Mouse (Mus musculus) lung, embryonic 16.5 days (tissue): ENCODE results near the gene Ccdc155. TPM values are rescaled to one million over a fixed set of nuclear protein-coding genes. Genes with fewer than 3 reads are reported as not detected.

ENCODE experiments used
- ATAC-seq: fragments of 200-750 bp; cut with Nextera tagmentation; 2 replicates; pipeline ENCODE4 v1.8.0; 2017; ENCODE audit warnings: low read depth, mild to moderate bottlenecking, moderate library complexity
- H3K27ac ChIP-seq: fragments of 300-500 bp; sonication (generic); 2 replicates; pipeline ENCODE4 v1.5.1; 2014; ENCODE audit warnings: mild to moderate bottlenecking, control low read depth, low read length
- H3K27me3 ChIP-seq: fragments of 300-500 bp; sonication (generic); 2 replicates; pipeline ENCODE4 v1.6.1; 2014; ENCODE audit warnings: low read depth, low read length, mixed read lengths; ENCODE audit not compliant: control insufficient read depth, insufficient read depth
- H3K36me3 ChIP-seq: fragments of 300-500 bp; sonication (generic); 2 replicates; pipeline ENCODE4 v1.6.1; 2014; ENCODE audit warnings: low read length; ENCODE audit not compliant: control insufficient read depth, insufficient read depth
- H3K4me1 ChIP-seq: fragments of 300-500 bp; sonication (generic); replicated peaks from 2 replicates; pipeline ENCODE4 v1.6.1; 2014; ENCODE audit warnings: low read length, mixed read lengths; ENCODE audit not compliant: control insufficient read depth, insufficient read depth
- H3K4me2 ChIP-seq: fragments of 300-500 bp; sonication (generic); 2 replicates; pipeline ENCODE4 v1.6.1; 2014; ENCODE audit warnings: low read depth, low read length, control low read depth
- H3K4me3 ChIP-seq: fragments of 300-500 bp; sonication (generic); 2 replicates; pipeline ENCODE4 v1.5.1; 2014; ENCODE audit warnings: mild to moderate bottlenecking, low read length, control low read depth
- H3K9ac ChIP-seq: fragments of 300-500 bp; sonication (generic); 2 replicates; pipeline ENCODE4 v1.6.1; 2014; ENCODE audit warnings: low read length, control low read depth
- H3K9me3 ChIP-seq: fragments of 300-500 bp; sonication (generic); 2 replicates; pipeline ENCODE4 v1.6.1; 2016; ENCODE audit warnings: low read length; ENCODE audit not compliant: control insufficient read depth
- WGBS: fragments of 180-500 bp; shearing (Covaris S2); extraction: QIAGEN DNeasy Blood & Tissue Kit; methylation state at CpG from one replicate; pipeline ENCODE4 v1.1.7; 2014; 5-methylcytosine and 5-hydroxymethylcytosine counted together
- microRNA-seq: library from miRNA; unstranded; fragments of <30 nt; microRNA quantifications from one replicate; pipeline ENCODE4, GENCODE M21; 2016
- polyA plus RNA-seq: library from polyadenylated mRNA; unstranded; fragments of >200 nt; fragmentation: Nextera tagmentation; extraction: Ambion mirVana; gene quantifications from 2 replicates; pipeline ENCODE4 v1.2.1, GENCODE M21; 2015

The Ccdc155 gene
- polyA plus RNA-seq, 1 experiment from 2014 or later = 1.3 TPM

DNA sequence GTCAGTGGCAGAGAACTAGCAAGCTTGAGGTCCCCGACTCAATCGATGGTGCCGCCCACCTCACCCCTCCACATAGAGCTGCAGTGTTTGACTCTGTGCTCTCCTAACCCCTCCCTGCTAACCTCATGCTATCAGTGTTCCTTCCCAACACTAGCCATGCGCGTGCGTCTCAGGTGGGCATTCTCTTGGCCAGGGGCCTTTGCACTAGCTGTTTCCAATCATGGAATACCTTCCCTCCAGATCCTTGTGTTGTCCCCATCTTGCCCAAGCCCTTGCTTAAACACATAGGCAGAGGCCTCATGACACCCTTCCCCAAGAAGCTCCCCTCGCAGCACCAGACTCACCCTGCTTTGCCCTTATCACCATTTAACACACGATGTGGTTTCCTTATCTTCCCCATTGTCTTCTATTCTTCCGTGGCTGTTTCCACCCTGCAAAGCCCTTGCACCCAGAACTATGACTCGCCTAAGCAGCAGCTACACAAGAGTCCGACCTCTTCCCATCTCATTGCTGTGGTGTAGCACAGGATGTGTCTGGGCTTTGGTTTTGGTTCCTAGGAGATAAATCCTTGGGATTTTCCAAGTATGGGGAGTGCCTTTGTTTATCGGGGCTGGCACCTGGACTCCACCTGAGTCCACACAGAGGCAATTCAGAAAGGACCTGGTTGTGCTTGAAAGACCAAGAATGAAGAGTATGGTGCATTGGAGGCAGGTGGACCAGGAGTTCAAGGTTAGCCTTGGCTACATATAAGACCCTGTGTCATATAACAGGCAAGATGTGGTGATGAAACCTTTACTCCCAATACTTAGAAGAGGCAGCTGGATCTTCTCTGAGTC is 67.3 kb downstream of the Ccdc155 start:
- Histone ChIP-seq H3K27ac (no peak overlapping the region), H3K36me3 (peaks cover 2% of the 10 kb centered on the region; the same call in 1 of the 2 replicates), H3K4me3 (no peak overlapping the region), H3K9ac (no peak overlapping the region), H3K27me3 (no peaks in the 10 kb centered on the region), H3K9me3 (no peaks in the 10 kb centered on the region), H3K4me2 (no peak overlapping the region), H3K4me1 (no peaks in the 10 kb centered on the region; the same call in 1 of the 2 replicates)
- no peak for ATAC-seq
- 67% methylated on average over 12 of the region's 12 CpGs for WGBS

DNA sequence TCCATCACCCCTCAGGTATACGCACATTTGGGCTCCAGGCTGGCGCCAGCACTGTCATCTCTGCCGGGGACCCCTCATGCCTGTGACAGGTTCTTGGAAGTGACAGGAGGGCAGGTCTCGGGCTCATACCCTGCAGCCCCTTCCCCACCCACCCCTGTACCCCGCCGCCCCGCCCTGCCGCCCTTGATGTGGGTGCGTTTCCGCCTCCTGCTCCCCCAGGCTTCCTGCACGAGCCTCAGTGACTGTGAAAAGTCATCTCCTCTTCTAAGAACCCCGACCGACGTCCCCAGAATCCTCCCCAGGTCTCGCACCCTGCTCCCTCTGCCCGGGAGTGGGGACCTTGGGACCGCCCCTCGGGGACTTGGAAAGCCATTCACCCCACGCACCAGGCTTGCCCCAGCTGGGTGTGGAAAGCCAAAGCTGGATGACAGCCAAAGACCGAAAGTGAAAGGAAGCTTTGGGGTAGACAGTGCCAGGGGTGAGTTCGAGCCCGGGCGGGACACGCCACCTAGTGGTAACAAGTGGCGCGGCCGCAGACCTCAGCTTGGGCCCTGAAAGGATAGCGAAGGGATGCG is 68.6 kb downstream of the Ccdc155 start, which contains the start of the genes Gm45713 and Flt3l:
TSS of gene Gm45713 (minus strand) at position 239 of the 575 bp plus-strand sequence.
TSS of gene Flt3l (minus strand) at position 440 of the 575 bp plus-strand sequence.
- Histone ChIP-seq H3K36me3 (no peaks in the 10 kb centered on the region), H3K4me3 (peak within 1 kb of the TSS; percentile 72), H3K9ac (peak within 1 kb of the TSS; percentile 83), H3K27ac (no peak within 1 kb of the TSS), H3K4me2 (peak within 1 kb of the TSS; percentile 88), H3K9me3 (no peaks in the 10 kb centered on the region), H3K4me1 (no peaks in the 10 kb centered on the region; the same call in 1 of the 2 replicates), H3K27me3 (no peaks in the 10 kb centered on the region)
- 2% methylated on average over 29 of the region's 29 CpGs for WGBS
- ATAC-seq = peak; percentile 88

DNA sequence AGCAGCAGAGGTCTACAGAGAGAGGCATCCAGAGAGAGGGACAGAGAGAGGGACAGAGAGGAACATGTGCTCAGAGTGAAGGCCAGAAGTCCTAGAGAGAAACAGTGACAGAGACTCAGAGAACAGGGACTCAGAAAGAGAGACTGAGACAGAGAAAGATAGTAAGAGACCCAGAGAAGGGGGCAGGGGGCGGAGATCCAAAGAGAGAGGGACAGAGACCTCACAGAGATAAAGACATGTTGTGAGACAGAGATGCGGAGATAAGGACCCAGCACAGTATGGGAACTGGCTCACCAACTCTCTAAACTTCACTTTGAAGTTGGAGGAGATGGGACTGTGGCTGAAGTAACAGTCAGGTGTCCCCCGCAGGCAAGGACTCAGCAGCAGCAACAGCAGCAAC is 69.3 kb downstream of the Ccdc155 start:
- peak overlapping the region; percentile 72 for H3K4me3 ChIP-seq
- no peaks in the 10 kb centered on the region; the same call in 1 of the 2 replicates for H3K4me1 ChIP-seq
- no peaks in the 10 kb centered on the region for H3K9me3 ChIP-seq
- WGBS = 70% methylated on average over 3 of the region's 3 CpGs
- peak overlapping the region; percentile 88 for H3K4me2 ChIP-seq
- no peak for ATAC-seq
- H3K9ac ChIP-seq = peak overlapping the region; percentile 83; the same call in 1 of the 2 replicates
- no peaks in the 10 kb centered on the region for H3K36me3 ChIP-seq
- H3K27me3 ChIP-seq = no peaks in the 10 kb centered on the region
- H3K27ac ChIP-seq = no peak overlapping the region

DNA sequence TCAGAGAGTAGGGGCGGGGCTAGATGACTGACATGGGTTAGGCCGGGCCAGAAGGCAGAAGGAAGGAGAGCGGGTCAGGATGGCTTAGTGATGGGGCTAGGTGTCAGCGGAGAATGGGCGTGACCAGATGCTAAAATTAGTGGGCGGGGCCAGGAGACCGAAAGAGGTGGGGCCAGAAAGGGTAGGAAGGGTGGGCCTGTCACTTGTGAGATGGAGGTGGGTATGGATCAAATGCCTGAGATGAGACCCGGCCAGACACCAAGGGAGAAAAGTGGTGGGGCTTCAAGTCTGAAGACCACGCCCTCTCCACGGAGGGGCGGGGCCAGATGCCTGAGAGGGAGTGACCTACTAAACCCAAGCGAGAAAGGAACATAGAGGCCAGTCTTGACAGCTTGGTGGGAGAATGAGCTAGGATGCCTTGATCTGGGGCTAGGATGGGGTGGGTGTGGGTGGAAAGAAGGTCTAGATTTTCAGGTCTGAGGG is 70.1 kb downstream of the Ccdc155 start:
- H3K36me3 ChIP-seq = no peaks in the 10 kb centered on the region
- 8% methylated on average over 12 of the region's 12 CpGs for WGBS
- H3K4me1 ChIP-seq = peaks cover 5% of the 10 kb centered on the region
- no peak overlapping the region for H3K9ac ChIP-seq
- ATAC-seq = 0 out of 2 replicates have a peak, but pooled peaks have one; percentile 16
- no peak overlapping the region for H3K4me2 ChIP-seq
- no peak overlapping the region for H3K27ac ChIP-seq
- H3K9me3 ChIP-seq = no peaks in the 10 kb centered on the region
- H3K4me3 ChIP-seq = no peak overlapping the region
- no peaks in the 10 kb centered on the region for H3K27me3 ChIP-seq

Small RNAs within 50 kb of the gene (microRNA-seq; reads per million reads assigned to microRNA genes)
- gene Mir7055 = not detected

Other genes starting within 250 kb of the Ccdc155 start
- gene Cpt1c, start 230.0 kb downstream of the Ccdc155 start, polyA plus RNA-seq = 17.1 and 17.5 TPM in 2 replicates
- gene Prmt1, start 218.3 kb downstream of the Ccdc155 start, polyA plus RNA-seq = 413 and 457 TPM in 2 replicates
- 96.5 and 108 TPM in 2 replicates for gene Irf3, start 207.2 kb downstream of the Ccdc155 start, polyA plus RNA-seq
- gene Bcl2l12, start 206.2 kb downstream of the Ccdc155 start, polyA plus RNA-seq = 62.0 and 64.5 TPM in 2 replicates
- gene Scaf1, start 188.5 kb downstream of the Ccdc155 start, polyA plus RNA-seq = 28.9 and 30.7 TPM in 2 replicates
- 54.6 and 59.7 TPM in 2 replicates for gene Rras, start 186.9 kb downstream of the Ccdc155 start, polyA plus RNA-seq
- 9.2 TPM in 2 replicates for gene Prr12, start 152.0 kb downstream of the Ccdc155 start, polyA plus RNA-seq
- 72.5 and 77.8 TPM in 2 replicates for gene Nosip, start 142.5 kb downstream of the Ccdc155 start, polyA plus RNA-seq
- 28.7 and 31.9 TPM in 2 replicates for gene Prrg2, start 142.2 kb downstream of the Ccdc155 start, polyA plus RNA-seq
- gene Rcn3, start 112.7 kb downstream of the Ccdc155 start, polyA plus RNA-seq = 308 and 326 TPM in 2 replicates
- 93.7 and 97.1 TPM in 2 replicates for gene Fcgrt, start 101.0 kb downstream of the Ccdc155 start, polyA plus RNA-seq
- 1,430 and 1,443 TPM in 2 replicates for gene Rps11, start 80.5 kb downstream of the Ccdc155 start, polyA plus RNA-seq
- 1,289 and 1,305 TPM in 2 replicates for gene Rpl13a, start 76.1 kb downstream of the Ccdc155 start, polyA plus RNA-seq
- gene Gm45713, start 68.7 kb downstream of the Ccdc155 start, polyA plus RNA-seq = 0.31 and 0.60 TPM in 2 replicates
- gene Flt3l, start 68.5 kb downstream of the Ccdc155 start, polyA plus RNA-seq = 2.4 and 3.0 TPM in 2 replicates
- 99.2 and 100 TPM in 2 replicates for gene Pih1d1, start 50.6 kb downstream of the Ccdc155 start, polyA plus RNA-seq
- gene Aldh16a1, start 50.3 kb downstream of the Ccdc155 start, polyA plus RNA-seq = 55.4 and 57.4 TPM in 2 replicates
- gene Slc17a7, start 40.9 kb downstream of the Ccdc155 start, polyA plus RNA-seq = 0.34 and 0.99 TPM in 2 replicates
- not detected in 2 replicates for gene Gfy, start 25.3 kb downstream of the Ccdc155 start, polyA plus RNA-seq
- gene Pth2, start 23.9 kb downstream of the Ccdc155 start, polyA plus RNA-seq = not detected in 2 replicates
- 0.84 and 1.6 TPM in 2 replicates for gene Dkkl1, start 7.3 kb upstream of the Ccdc155 start, polyA plus RNA-seq
- gene Tead2, start 10.9 kb upstream of the Ccdc155 start, polyA plus RNA-seq = 134 and 148 TPM in 2 replicates
- gene Cd37, start 34.2 kb upstream of the Ccdc155 start, polyA plus RNA-seq = 3.0 and 4.6 TPM in 2 replicates
- gene Slc6a16, start 36.2 kb upstream of the Ccdc155 start, polyA plus RNA-seq = 0.23 TPM in 1 of 2 replicates, not detected in the other
- not detected in 2 replicates for gene Slc6a21, start 72.6 kb upstream of the Ccdc155 start, polyA plus RNA-seq
- 19.6 and 25.0 TPM in 2 replicates for gene Trpm4, start 128.9 kb upstream of the Ccdc155 start, polyA plus RNA-seq
- 1.8 and 2.0 TPM in 2 replicates for gene Hrc, start 130.4 kb upstream of the Ccdc155 start, polyA plus RNA-seq
- 2.2 and 2.5 TPM in 2 replicates for gene Ppfia3, start 162.1 kb upstream of the Ccdc155 start, polyA plus RNA-seq
- gene Lin7b, start 165.7 kb upstream of the Ccdc155 start, polyA plus RNA-seq = 0.53 TPM in 2 replicates
- 181 and 191 TPM in 2 replicates for gene Snrnp70, start 190.8 kb upstream of the Ccdc155 start, polyA plus RNA-seq
- not detected in 2 replicates for gene Kcna7, start 200.8 kb upstream of the Ccdc155 start, polyA plus RNA-seq
- 3.2 and 3.5 TPM in 2 replicates for gene Ntf5, start 208.8 kb upstream of the Ccdc155 start, polyA plus RNA-seq
- 2.3 and 3.3 TPM in 2 replicates for gene Lhb, start 215.9 kb upstream of the Ccdc155 start, polyA plus RNA-seq
- gene Gys1, start 230.0 kb upstream of the Ccdc155 start, polyA plus RNA-seq = 53.8 and 54.1 TPM in 2 replicates
- gene Ruvbl2, start 233.2 kb upstream of the Ccdc155 start, polyA plus RNA-seq = 159 and 160 TPM in 2 replicates